ENCODE assay signal across 21 mouse cellular contexts in the genomic region with DNA sequence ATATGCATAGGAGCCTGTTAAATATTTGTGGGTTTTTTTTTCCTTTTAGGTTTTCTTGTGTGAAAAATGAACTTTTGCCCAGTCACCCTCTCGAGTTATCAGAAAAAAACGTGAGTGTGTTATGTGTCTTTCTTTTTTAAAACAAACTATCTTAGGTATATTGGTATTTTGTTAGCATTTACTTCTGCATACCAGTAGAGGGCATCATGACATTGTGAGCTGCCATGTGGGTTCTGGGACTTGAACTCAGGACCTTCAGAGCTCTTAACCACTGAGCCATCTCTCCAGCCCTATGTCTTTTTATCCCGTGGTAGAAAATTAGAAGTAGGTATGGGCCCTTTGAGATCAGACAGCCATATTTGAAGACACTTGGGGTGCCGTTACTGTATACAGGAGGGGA. TPM values are rescaled to one million over a fixed set of nuclear protein-coding genes. Genes with fewer than 3 reads are reported as not detected.
DNase-seq lines count a peak whose midpoint lies in the region; ATAC-seq and TF ChIP-seq lines count a peak whose summit lies in the region.
"Had no signal": no experiment of that assay in that cellular context is flagged by ENCODE, and none has a peak within 500 bp of the region (broad histone marks: within the 10 kb centered on the region; RNA-seq: fewer than 3 reads in every experiment).

No protein-coding gene starts in this region.

- ATAC-seq in forebrain, postnatal 0 days, result no peak
- ATAC-seq in forebrain, embryonic 14.5 days, result no peak
- no peak for ATAC-seq in kidney, embryonic 14.5 days (ENCODE audit: low FRiP score, low TSS enrichment)
- ATAC-seq in lung, embryonic 14.5 days (ENCODE audit: insufficient read depth), result no peak
- ATAC-seq: midbrain, embryonic 15.5 days; Patski had no signal

- no peaks in the 10 kb centered on the region for H3K4me1 ChIP-seq in forebrain, postnatal 0 days (ENCODE audit: insufficient read depth)
- no peaks in the 10 kb centered on the region for H3K4me1 ChIP-seq in forebrain, embryonic 14.5 days (ENCODE audit: control insufficient read depth, insufficient read depth, low read length)
- no peaks in the 10 kb centered on the region for H3K4me1 ChIP-seq in kidney, adult 2 months (ENCODE audit: control insufficient read depth, insufficient read depth, low read length)
- H3K4me1 ChIP-seq in kidney, embryonic 14.5 days (ENCODE audit: control insufficient read depth, insufficient read depth, low read length), result no peaks in the 10 kb centered on the region
- no peaks in the 10 kb centered on the region for H3K4me1 ChIP-seq in lung, embryonic 14.5 days (ENCODE audit: insufficient read depth)
- H3K4me1 ChIP-seq: forebrain, embryonic 10.5 days; limb, embryonic 15.5 days; midbrain, embryonic 15.5 days; neural tube, embryonic 13.5 days had no signal

- TF ChIP-seq POLR2A in kidney, adult 2 months (IDR thresholded peaks at IDR 0.05; ENCODE audit: low read depth, low read length), result no peak

- no peak overlapping the region for H3K9ac ChIP-seq in forebrain, postnatal 0 days
- no peak overlapping the region for H3K9ac ChIP-seq in forebrain, embryonic 14.5 days (ENCODE audit: low read length)
- no peak overlapping the region for H3K9ac ChIP-seq in kidney, embryonic 14.5 days (ENCODE audit: low read depth, low read length)
- H3K9ac ChIP-seq in lung, embryonic 14.5 days, result no peak overlapping the region
- H3K9ac ChIP-seq: limb, embryonic 15.5 days; midbrain, embryonic 15.5 days; neural tube, embryonic 13.5 days had no signal

- H3K27ac ChIP-seq in forebrain, postnatal 0 days (ENCODE audit: low read depth, low read length), result no peak overlapping the region
- no peak overlapping the region for H3K27ac ChIP-seq in forebrain, embryonic 14.5 days (ENCODE audit: low read depth, low read length)
- H3K27ac ChIP-seq in kidney, adult 2 months (ENCODE audit: insufficient read depth, low read depth, low read length), result no peak overlapping the region
- H3K27ac ChIP-seq in kidney, embryonic 14.5 days (ENCODE audit: low read depth, low read length), result no peak overlapping the region
- no peak overlapping the region for H3K27ac ChIP-seq in lung, embryonic 14.5 days (ENCODE audit: low read depth)
- H3K27ac ChIP-seq: forebrain, embryonic 10.5 days; midbrain, embryonic 15.5 days; neural tube, embryonic 13.5 days had no signal

- no peaks in the 10 kb centered on the region for H3K27me3 ChIP-seq in forebrain, postnatal 0 days (ENCODE audit: insufficient read depth, low read length)
- no peaks in the 10 kb centered on the region for H3K27me3 ChIP-seq in forebrain, embryonic 14.5 days (replicated peaks; ENCODE audit: control insufficient read depth, insufficient read depth, low read length)
- no peaks in the 10 kb centered on the region for H3K27me3 ChIP-seq in kidney, adult 2 months (replicated peaks; ENCODE audit: control insufficient read depth, insufficient read depth, low read length)
- no peaks in the 10 kb centered on the region for H3K27me3 ChIP-seq in kidney, embryonic 14.5 days (ENCODE audit: control insufficient read depth, insufficient read depth, low read length)
- H3K27me3 ChIP-seq in lung, embryonic 14.5 days (ENCODE audit: insufficient read depth, low read length), result no peaks in the 10 kb centered on the region
- no peaks in the 10 kb centered on the region for H3K27me3 ChIP-seq in splenic B cell, adult 2 months (ENCODE audit: control insufficient read depth, insufficient read depth, low read length, poor library complexity, severe bottlenecking)
- H3K27me3 ChIP-seq: limb, embryonic 15.5 days; midbrain, embryonic 15.5 days; neural tube, embryonic 13.5 days; Patski had no signal

- no peak for DNase-seq in forebrain, postnatal 0 days
- DNase-seq in forebrain, embryonic 14.5 days (ENCODE audit: low spot score), result no peak
- no peak for DNase-seq in kidney, adult 2 months
- DNase-seq in lung, embryonic 14.5 days, result no peak
- no peak for DNase-seq in lung, postnatal 25 days (ENCODE audit: low spot score)
- DNase-seq in splenic B cell, adult 2 months (ENCODE audit: low read depth, low spot score), result peak; percentile 23
- no peak for DNase-seq in thymus, postnatal 10 days (ENCODE audit: low spot score in 2 of 2)
- DNase-seq: cerebellum, adult 18-20 months; cerebellum, postnatal 14 days; kidney, adult 8-10 months; kidney, postnatal 36 days; left cerebral cortex, postnatal 4 days; lung, adult 18-20 months; lung, postnatal 4 days had no signal

- H3K4me2 ChIP-seq in forebrain, postnatal 0 days (ENCODE audit: low read depth), result no peak overlapping the region
- H3K4me2 ChIP-seq in forebrain, embryonic 14.5 days (ENCODE audit: low read length), result no peak overlapping the region
- H3K4me2 ChIP-seq in kidney, embryonic 14.5 days (replicated peaks; ENCODE audit: low read depth, low read length), result no peak overlapping the region
- H3K4me2 ChIP-seq in lung, embryonic 14.5 days, result no peak overlapping the region
- H3K4me2 ChIP-seq: limb, embryonic 15.5 days; midbrain, embryonic 15.5 days; neural tube, embryonic 13.5 days had no signal

- peak; percentile 21 for TF ChIP-seq CTCF in forebrain, postnatal 0 days (IDR thresholded peaks at IDR 0.05; ENCODE audit: low read depth)
- TF ChIP-seq CTCF in kidney, adult 2 months (conservative IDR thresholded peaks at IDR 0.05; ENCODE audit: insufficient read depth, insufficient read length, low read depth, low read length), result peak; percentile 22; the same call in 1 of the 2 replicates
- 0 out of 2 replicates have a peak, but pooled peaks have one; percentile 33 for TF ChIP-seq CTCF in lung, embryonic 14.5 days (IDR thresholded peaks at IDR 0.05; ENCODE audit: low read depth)

- H3K36me3 ChIP-seq in forebrain, postnatal 0 days (ENCODE audit: insufficient read depth), result peaks cover 79% of the 10 kb centered on the region
- H3K36me3 ChIP-seq in forebrain, embryonic 14.5 days (ENCODE audit: control insufficient read depth, insufficient read depth, low read length), result peaks cover 87% of the 10 kb centered on the region
- H3K36me3 ChIP-seq in kidney, adult 2 months (ENCODE audit: control insufficient read depth, insufficient read depth, low read length), result no peaks in the 10 kb centered on the region; the same call in 1 of the 2 replicates
- peaks cover 80% of the 10 kb centered on the region for H3K36me3 ChIP-seq in kidney, embryonic 14.5 days (ENCODE audit: control insufficient read depth, insufficient read depth, low read length)
- H3K36me3 ChIP-seq in lung, embryonic 14.5 days (ENCODE audit: insufficient read depth), result peaks cover 87% of the 10 kb centered on the region
- H3K36me3 ChIP-seq in splenic B cell, adult 2 months (ENCODE audit: control insufficient read depth, insufficient read depth, low read length, poor library complexity, severe bottlenecking), result peaks cover 5% of the 10 kb centered on the region

- H3K4me3 ChIP-seq in forebrain, postnatal 0 days (ENCODE audit: low read depth, low read length), result no peak overlapping the region
- H3K4me3 ChIP-seq in forebrain, embryonic 14.5 days (ENCODE audit: low read depth, low read length), result no peak overlapping the region
- no peak overlapping the region for H3K4me3 ChIP-seq in kidney, adult 2 months (ENCODE audit: insufficient read depth, low read depth, low read length)
- H3K4me3 ChIP-seq in kidney, embryonic 14.5 days (ENCODE audit: low read length), result no peak overlapping the region
- no peak overlapping the region for H3K4me3 ChIP-seq in lung, embryonic 14.5 days (ENCODE audit: low read depth, low read length)
- H3K4me3 ChIP-seq: forebrain, embryonic 10.5 days; limb, embryonic 15.5 days; midbrain, embryonic 15.5 days; myocyte; neural tube, embryonic 13.5 days had no signal

- no peaks in the 10 kb centered on the region for H3K9me3 ChIP-seq in forebrain, postnatal 0 days (ENCODE audit: low read length)
- no peaks in the 10 kb centered on the region for H3K9me3 ChIP-seq in forebrain, embryonic 14.5 days (replicated peaks; ENCODE audit: control insufficient read depth, low read length)
- H3K9me3 ChIP-seq in kidney, embryonic 14.5 days (ENCODE audit: control insufficient read depth, low read length), result no peaks in the 10 kb centered on the region
- no peaks in the 10 kb centered on the region for H3K9me3 ChIP-seq in lung, embryonic 14.5 days (ENCODE audit: low read depth, low read length)
- H3K9me3 ChIP-seq: forebrain, embryonic 10.5 days; limb, embryonic 15.5 days; midbrain, embryonic 15.5 days; neural tube, embryonic 13.5 days had no signal

- WGBS in forebrain, postnatal 0 days, result 94% methylated on average over 4 of the region's 4 CpGs
- WGBS in forebrain, embryonic 14.5 days, result 94% methylated on average over 4 of the region's 4 CpGs
- WGBS in kidney, adult 2 months, result 90% methylated on average over 4 of the region's 4 CpGs
- WGBS in kidney, embryonic 14.5 days, result 92% methylated on average over 4 of the region's 4 CpGs
- 86% methylated on average over 4 of the region's 4 CpGs for WGBS in lung, embryonic 14.5 days

RNA-seq across cellular contexts. Expression of gene Pomp, which starts 8.4 kb away (rescaled TPM):
- total RNA-seq in forebrain, postnatal 0 days (2014; rRNA removed), result 419 and 481 TPM in 2 replicates
- 513 and 619 TPM in 2 replicates for polyA plus RNA-seq in forebrain, postnatal 0 days (2015; fragmentation: Nextera tagmentation; extraction: Ambion mirVana)
- 513 and 580 TPM in 2 replicates for polyA plus RNA-seq in forebrain, embryonic 14.5 days (2014; fragmentation: Nextera tagmentation; extraction: Ambion mirVana)
- 74.6 and 109 TPM in 2 replicates for polyA plus RNA-seq in kidney, adult 2 months (2012; rRNA removed)
- polyA plus RNA-seq in kidney, embryonic 14.5 days (2014; fragmentation: Nextera tagmentation; extraction: Ambion mirVana), result 495 and 603 TPM in 2 replicates
- polyA plus RNA-seq in lung, embryonic 14.5 days (2014; fragmentation: Nextera tagmentation; extraction: Ambion mirVana), result 506 and 511 TPM in 2 replicates

RNA-seq across cellular contexts. Expression of gene Slc46a3, which starts 25.9 kb away (rescaled TPM):
- 3.2 and 3.4 TPM in 2 replicates for total RNA-seq in forebrain, postnatal 0 days (2014; rRNA removed)
- polyA plus RNA-seq in forebrain, postnatal 0 days (2015; fragmentation: Nextera tagmentation; extraction: Ambion mirVana), result 3.7 and 4.6 TPM in 2 replicates
- polyA plus RNA-seq in forebrain, embryonic 14.5 days (2014; fragmentation: Nextera tagmentation; extraction: Ambion mirVana), result 4.0 and 5.9 TPM in 2 replicates
- polyA plus RNA-seq in kidney, adult 2 months (2012; rRNA removed), result 36.9 and 48.5 TPM in 2 replicates
- polyA plus RNA-seq in kidney, embryonic 14.5 days (2014; fragmentation: Nextera tagmentation; extraction: Ambion mirVana), result 1.2 and 1.8 TPM in 2 replicates
- polyA plus RNA-seq in lung, embryonic 14.5 days (2014; fragmentation: Nextera tagmentation; extraction: Ambion mirVana), result 3.3 and 4.3 TPM in 2 replicates
